Mouse (Mus musculus): ENCODE measurements around the gene Dagla.

- TF ChIP-seq CTCF (IDR thresholded peaks at IDR 0.05; ENCODE audit: low read depth, low read length), result no peak
- TF ChIP-seq TAL1 (conservative IDR thresholded peaks at IDR 0.05; ENCODE audit: low read depth, low read length), result no peak
- no peak for TF ChIP-seq GATA2 (IDR thresholded peaks at IDR 0.05; ENCODE audit: borderline replicate concordance, low read depth, low read length)
- no peak for TF ChIP-seq POLR2AphosphoS5 (IDR thresholded peaks at IDR 0.05; ENCODE audit: insufficient replicate concordance, low read depth, low read length)
These were observed 963 bp upstream of the Dagla start for GRCm38 (mm10) chr19:10305640-10306039.

All from G1E (cell line).